In the genomic region with DNA sequence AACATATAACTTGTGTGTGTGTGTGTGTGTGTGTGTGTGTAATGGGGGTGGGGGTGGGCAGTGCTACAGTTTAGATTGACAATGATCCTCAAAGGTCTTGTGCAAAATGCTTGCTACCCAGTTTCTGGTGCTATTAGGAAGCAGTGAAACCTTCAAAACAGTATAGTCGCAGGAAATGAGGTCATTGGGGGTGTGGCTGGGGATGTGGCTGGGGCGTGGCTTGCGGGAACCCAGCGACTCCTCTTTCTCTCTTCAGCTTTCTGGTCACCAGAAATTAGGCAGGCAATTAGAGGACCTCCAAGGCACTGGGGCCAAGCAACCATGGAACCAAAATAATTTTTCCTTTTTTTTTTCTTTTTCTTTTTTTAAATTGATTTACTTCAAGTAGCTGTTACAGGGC, we compare ENCODE assay signal across 18 mouse cellular contexts.
DNase-seq lines count a peak whose midpoint lies in the region; ATAC-seq lines count a peak whose summit lies in the region.
"Had no signal": no experiment of that assay in that cellular context is flagged by ENCODE, and none has a peak within 500 bp of the region (broad histone marks: within the 10 kb centered on the region; RNA-seq: fewer than 3 reads in every experiment).

No protein-coding gene starts in this region.

- H3K4me3 ChIP-seq in kidney, embryonic 16.5 days (ENCODE audit: low read length) = no peak overlapping the region
- H3K4me3 ChIP-seq: heart, embryonic 12.5 days; midbrain, embryonic 10.5 days; stomach, embryonic 15.5 days had no signal

- H3K36me3 ChIP-seq in kidney, embryonic 16.5 days (ENCODE audit: insufficient read depth, low read length) = no peaks in the 10 kb centered on the region
- H3K36me3 ChIP-seq: heart, embryonic 12.5 days; midbrain, embryonic 10.5 days; stomach, embryonic 15.5 days had no signal

- ATAC-seq in kidney, embryonic 16.5 days (ENCODE audit: low FRiP score, low TSS enrichment) = no peak
- ATAC-seq in megakaryocyte, adult 5-6 weeks (ENCODE audit: poor library complexity, severe bottlenecking) = peak; percentile 74
- ATAC-seq: forebrain, embryonic 16.5 days; hindbrain, embryonic 16.5 days; intestine, postnatal 0 days had no signal

- H3K27ac ChIP-seq in kidney, embryonic 16.5 days (ENCODE audit: low read length) = no peak overlapping the region
- H3K27ac ChIP-seq: midbrain, embryonic 10.5 days had no signal

- H3K27me3 ChIP-seq in kidney, embryonic 16.5 days (ENCODE audit: insufficient read depth, low read length) = no peaks in the 10 kb centered on the region
- H3K27me3 ChIP-seq: CH12.LX; heart, embryonic 12.5 days; stomach, embryonic 15.5 days had no signal

- H3K9me3 ChIP-seq in kidney, embryonic 16.5 days (ENCODE audit: low read length) = no peaks in the 10 kb centered on the region
- H3K9me3 ChIP-seq: heart, embryonic 12.5 days; midbrain, embryonic 10.5 days; stomach, embryonic 15.5 days had no signal

- DNase-seq in kidney, adult 9 months = peak; percentile 43
- DNase-seq in 416B (ENCODE audit: low read depth) = peak; percentile 70
- peak; percentile 35 to 50 for DNase-seq in B cell, adult 2 months
- no peak for DNase-seq in c-Kit-positive CD71-positive TER-119-positive erythroid progenitor cells, embryonic 14.5 days (ENCODE audit: low spot score)
- no peak for DNase-seq in layer of hippocampus, postnatal 14 days (ENCODE audit: low spot score in 2 of 2)
- DNase-seq: cerebellum, adult 8-10 months; heart, postnatal 14 days; thymus, adult 18-20 months had no signal

- WGBS in kidney, embryonic 16.5 days = 91% methylated on average over 4 of the region's 4 CpGs

- H3K4me1 ChIP-seq in kidney, embryonic 16.5 days (ENCODE audit: insufficient read depth, low read length) = peaks cover 16% of the 10 kb centered on the region

- H3K9ac ChIP-seq in kidney, embryonic 16.5 days (replicated peaks; ENCODE audit: low read length) = no peak overlapping the region
- H3K9ac ChIP-seq: heart, embryonic 12.5 days; stomach, embryonic 15.5 days had no signal

- H3K4me2 ChIP-seq in kidney, embryonic 16.5 days (replicated peaks; ENCODE audit: low read depth, low read length) = no peak overlapping the region
- H3K4me2 ChIP-seq: heart, embryonic 12.5 days; liver, embryonic 11.5 days; stomach, embryonic 15.5 days had no signal

Comparison
In these comparisons a context has a peak if more than half of its experiments do, and no peak if none do; other contexts are left out.
1. DNase-seq: peak in kidney, adult 9 months (single experiment), 416B (single experiment) and B cell, adult 2 months (2 of 2); none in c-Kit-positive CD71-positive TER-119-positive erythroid progenitor cells, embryonic 14.5 days (single experiment) and layer of hippocampus, postnatal 14 days (0 of 2).